Mouse (Mus musculus): Measurements from ENCODE around the gene Sgcb. TPM values are rescaled to one million over a fixed set of nuclear protein-coding genes. Genes with fewer than 3 reads are reported as not detected.

Sgcb gene
- 8.6 TPM in 2 replicates for polyA plus RNA-seq (2012; rRNA removed)

GRCm38 (mm10) chr5:73647261-73647900 lies at the start of gene Sgcb:
Gene Sgcb (minus strand): TSS chr5:73647790.

GRCm38 (mm10) chr5:73651061-73651854 lies 3.7 kb upstream of the Sgcb start, which contains the start of gene Spata18:
Gene Spata18 (plus strand): TSS chr5:73651379.

GRCm38 (mm10) chr5:73632291-73632690 lies 15.3 kb downstream of the Sgcb start, which contains the start of gene Lrrc66:
Gene Lrrc66 (minus strand): TSS chr5:73632526.

Other genes starting within 250 kb of the Sgcb start
- 5.0 and 6.9 TPM in 2 replicates for gene Cwh43, start 241.7 kb downstream of the Sgcb start, polyA plus RNA-seq (2012; rRNA removed)
- gene Dcun1d4, start 166.8 kb downstream of the Sgcb start, polyA plus RNA-seq (2012; rRNA removed) = 3.6 and 5.6 TPM in 2 replicates
- 0.10 and 0.15 TPM in 2 replicates for gene Lrrc66, start 15.3 kb downstream of the Sgcb start, polyA plus RNA-seq (2012; rRNA removed)
- 13.0 and 13.9 TPM in 2 replicates for gene Spata18, start 3.6 kb upstream of the Sgcb start, polyA plus RNA-seq (2012; rRNA removed)